Mouse (Mus musculus) right cerebral cortex, adult 18-20 months (tissue): Measurements from ENCODE around the gene Agtr1a.

Source experiments
- DNase-seq: peaks from one replicate; pipeline ENCODE4 v3.0.0; 2022; ENCODE audit warnings: mixed read lengths

Agtr1a gene

DNA sequence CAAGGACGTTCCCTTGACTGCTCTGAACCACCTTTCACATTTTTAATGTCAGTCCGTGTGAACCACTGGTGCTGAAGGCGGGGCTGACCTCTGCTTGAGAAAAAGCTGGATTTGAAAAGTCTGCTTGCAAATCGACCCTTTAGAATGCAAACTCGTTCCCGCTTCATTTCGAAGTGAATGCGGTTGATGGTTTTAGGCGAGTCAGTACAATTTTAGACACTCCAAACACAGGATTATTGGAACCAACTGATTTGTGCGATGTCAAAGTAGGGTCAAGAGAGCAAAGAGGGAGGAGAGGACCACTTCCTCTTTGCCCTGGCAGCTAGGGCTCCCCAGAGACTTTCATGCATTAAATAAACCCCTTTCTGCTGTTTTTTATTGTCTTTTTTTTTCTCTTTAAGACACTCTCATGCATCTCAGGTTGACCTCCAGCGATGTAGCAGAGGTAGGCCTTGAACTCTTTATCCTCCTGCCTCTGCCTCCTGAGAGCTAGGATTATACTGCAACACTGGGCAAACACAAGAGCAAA is 27.9 kb downstream of the Agtr1a start:
- no peak for DNase-seq

DNA sequence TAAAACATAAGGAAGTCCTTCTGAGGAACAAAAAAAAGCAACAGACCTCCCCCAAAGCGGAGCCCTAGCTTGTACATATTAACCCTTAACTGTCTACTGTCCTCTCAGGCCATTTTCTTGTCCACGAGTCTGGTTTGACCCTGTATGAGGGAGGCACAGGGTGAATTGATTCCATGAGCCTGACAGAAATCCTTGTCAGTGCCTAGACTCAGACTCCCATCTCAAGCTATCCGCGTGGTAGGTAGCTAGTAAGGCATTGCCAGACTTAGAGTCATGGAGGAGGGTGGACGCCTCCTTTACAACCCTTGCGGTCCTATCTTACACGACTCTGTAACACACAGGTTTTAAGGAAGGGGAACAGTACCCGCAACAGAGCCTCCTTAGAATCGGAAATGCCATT is 28.5 kb downstream of the Agtr1a start:
- no peak for DNase-seq

DNA sequence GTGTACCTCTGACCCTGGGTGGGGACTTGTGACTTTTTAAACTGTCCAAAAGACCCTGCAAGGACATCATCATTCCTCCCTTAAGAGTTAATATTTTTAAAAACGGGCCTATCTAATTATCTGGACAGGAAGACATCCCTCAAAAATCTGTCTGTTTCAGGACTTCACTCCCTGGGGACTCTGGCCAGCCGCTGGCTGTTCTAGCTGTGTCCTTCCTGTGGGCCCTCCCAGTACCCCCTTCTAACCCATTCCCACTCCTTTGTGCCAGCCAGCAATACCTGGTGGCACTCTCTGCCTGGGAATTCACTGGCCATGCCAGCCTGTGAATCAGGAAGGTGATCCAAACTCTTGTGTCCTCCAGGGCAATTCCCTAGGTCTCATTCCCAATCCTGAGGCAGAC is 29.1 kb downstream of the Agtr1a start:
- DNase-seq: no peak

DNA sequence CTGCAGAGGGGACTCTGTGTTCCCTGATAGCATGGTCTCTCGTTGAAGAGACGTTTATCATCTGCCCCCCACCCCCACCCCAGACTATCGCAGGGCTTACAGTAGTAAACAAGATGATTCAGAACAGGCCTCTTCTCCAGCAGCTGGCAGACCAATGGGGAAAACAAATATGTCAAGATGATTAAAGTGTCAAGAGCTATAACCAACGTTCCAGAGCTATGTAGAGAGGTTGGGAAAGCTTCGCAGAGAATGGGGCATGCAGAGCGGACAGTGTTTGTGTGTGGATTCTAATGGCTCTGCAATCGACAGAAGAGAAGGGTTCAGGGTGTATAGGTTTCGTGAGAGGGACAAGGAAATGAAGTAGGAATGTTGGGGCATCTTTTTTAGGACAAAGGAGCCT is 31.9 kb downstream of the Agtr1a start:
- no peak for DNase-seq

DNA sequence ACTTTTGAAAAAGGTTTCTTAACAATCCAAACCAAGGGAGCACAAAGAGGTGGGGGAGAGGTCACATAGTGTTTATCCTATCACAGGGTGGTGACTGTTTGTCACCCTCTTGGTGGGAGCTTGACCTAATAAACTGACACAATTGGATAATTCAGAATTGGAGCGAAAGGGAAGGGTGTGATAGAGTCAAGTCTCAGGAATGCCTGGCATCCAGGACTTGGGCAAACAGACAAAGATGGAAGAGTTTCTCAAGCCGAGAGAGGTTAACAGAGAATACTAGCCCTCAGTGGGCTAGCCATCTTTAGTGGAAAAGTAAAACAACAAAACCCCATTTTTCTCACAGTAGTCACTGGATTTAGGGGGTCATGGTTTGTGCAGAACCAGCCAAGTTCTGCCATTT is 32.5 kb downstream of the Agtr1a start:
- DNase-seq: no peak

DNA sequence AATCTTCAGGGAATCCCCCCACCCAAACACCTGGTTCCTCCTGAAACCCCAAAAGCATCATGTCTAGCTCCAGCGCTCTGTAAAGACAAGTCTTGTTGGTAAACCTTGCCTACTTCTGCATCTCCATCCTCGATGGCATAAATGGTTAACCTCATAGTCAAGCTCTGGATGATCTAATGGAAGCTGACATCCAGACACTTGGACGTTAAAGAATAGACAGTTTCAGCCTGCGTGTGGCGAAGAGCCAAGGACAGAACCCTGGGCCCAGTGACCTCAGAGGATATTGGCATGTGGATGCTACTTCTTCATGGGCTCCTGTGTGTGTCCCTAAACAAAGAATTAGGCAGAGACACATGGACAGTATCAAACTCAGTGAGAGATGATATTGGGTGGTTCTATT is 42.6 kb downstream of the Agtr1a start:
- no peak for DNase-seq

DNA sequence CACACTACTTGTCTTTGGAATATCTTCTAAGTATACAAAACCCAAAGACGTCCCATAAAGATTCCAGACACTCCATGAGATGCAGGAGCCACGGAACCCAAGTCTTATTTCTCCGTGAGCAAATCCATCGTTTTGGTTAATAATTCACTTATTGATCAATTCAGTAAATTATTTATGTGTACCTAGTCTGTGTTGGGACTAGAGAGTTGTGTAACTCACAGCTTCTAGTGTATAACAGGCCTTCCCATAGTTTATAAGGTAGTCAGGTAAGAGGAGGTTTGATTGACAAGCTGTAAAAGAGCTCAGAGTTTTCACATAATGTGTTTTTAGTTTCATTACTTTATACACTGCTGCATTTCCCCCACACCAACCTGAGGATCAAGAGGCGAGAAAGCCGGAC is 48.9 kb downstream of the Agtr1a start:
- no peak for DNase-seq

DNA sequence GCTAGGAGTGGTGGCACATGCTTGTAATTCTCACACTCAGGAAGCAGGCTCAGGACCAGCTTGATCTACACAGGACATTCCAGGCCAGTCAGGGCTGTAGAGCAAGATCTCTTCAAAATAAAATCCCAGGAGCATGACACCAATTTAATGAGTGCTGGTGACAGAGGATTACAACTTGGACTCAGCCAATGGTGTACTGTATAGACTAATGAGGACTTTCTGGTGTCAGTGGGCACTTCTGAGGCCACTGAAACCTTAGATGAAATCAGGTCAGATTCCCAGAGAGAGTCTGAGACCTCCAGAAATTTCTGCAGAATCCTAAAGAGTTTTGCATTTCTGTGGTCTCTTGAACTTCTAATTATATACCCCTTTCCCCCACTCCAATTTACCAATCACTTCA is 57.9 kb downstream of the Agtr1a start:
- no peak for DNase-seq

DNA sequence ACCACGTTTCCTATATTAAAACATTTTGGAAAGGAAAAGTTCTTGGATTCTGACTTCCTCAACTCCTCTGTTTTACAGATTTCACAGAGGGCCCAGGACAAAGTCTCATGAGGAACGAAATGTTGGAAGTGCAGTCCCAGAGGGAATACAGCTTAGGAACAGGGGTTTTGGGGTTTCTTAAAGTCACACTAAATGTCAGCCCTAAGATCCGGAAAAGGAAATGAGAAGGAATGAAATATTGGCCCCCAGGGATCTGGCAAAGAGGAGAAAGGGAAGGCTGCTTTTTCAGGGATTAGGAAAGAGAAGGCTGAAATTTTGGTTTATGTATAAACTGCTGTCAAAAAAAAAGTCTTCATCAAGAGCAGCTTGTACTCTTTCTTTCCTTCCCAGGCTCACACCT is 60.2 kb downstream of the Agtr1a start:
- no peak for DNase-seq

DNA sequence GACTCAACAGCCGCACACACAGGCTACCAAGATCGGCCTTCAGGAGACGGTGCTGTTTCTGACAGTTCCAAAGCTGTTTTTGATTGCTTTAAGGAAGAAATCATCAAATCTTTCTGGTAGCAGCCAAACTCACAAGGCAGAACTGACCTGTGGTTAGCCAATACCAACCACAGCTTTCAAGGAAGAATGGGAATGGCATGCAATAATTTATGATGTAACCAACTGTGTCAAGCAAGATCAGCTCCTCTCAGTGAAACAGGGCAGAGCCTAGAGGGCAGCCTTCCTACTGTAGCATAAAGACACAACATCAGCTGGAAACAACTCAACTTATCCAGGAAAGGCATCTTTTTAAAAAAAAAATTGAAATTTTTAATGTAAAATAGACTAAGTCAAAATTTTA is 62.6 kb downstream of the Agtr1a start:
- DNase-seq: no peak

DNA sequence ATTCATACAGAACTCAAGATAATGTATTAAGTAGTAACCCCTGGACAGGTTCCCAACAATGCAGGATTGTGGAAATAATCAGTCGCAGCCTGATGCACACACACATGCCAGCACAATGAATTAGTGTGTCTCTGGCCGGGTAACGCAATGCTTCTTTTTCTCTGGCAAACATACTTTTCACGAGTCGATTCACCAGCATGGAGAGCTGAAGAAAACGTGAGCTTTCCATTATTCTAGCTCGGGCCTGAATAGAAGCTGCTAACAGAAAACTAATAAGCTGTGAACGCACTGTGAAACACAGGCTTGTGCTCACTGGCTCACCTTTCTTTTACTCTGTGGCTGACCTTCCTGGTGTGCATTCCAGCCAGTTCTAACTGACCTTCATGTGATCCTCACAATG is 64.4 kb downstream of the Agtr1a start:
- DNase-seq: no peak

DNA sequence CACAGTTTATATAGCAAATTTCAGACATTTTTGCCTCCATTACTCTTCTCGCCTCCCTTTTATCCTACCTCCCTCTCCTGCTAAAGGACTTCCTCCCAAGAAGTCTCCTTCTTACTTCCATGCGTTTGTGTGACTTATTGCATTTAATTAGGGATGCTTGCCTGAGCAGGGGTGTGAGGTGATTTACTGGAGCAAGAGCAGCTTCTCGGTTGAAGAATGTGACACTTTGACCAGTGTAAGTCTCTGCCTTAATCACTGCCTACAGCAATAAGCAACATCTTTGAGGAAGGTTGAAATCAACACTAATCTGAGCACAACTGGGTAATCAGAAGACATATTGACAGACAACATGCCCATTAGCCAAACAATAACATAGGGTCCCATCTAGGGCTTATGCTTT is 67.6 kb downstream of the Agtr1a start:
- no peak for DNase-seq

DNA sequence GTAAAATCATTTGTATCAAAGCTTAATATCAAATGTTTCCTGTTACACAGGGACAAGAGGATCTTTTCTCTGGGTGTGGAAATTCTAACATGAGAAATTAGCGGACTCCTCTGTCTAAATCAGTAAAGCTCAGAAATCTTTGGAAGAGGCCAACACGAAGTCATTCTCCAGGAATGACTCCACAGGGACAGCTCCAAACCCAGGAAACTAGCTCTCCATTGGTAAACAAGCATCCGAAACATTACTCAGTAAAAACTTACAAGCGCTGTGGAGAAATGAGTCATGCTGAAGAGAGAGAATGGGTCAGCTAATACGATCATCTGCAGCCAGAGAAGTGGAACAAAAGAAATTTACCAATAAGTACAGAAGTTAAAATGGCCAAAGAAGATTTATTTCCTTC is 82.4 kb downstream of the Agtr1a start:
- no peak for DNase-seq

DNA sequence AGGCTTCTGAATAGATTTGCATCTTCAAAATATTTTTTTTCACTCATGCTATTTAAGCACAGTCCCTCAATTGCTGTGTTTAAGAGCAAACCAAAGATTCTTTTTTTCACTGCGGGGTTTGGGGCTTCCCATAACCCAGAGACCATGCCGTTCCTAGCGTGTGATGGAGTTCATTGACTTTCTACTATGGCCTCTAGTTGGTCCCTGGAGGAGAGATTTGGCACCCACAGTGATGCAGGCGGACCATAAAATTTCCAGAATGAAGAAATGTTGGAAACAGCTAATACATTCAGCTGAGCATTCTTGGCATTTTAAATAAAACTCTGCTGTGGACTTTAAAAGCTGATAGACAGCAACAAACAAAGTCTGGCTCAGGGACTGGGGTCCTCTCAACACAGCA is 90.8 kb downstream of the Agtr1a start:
- no peak for DNase-seq

DNA sequence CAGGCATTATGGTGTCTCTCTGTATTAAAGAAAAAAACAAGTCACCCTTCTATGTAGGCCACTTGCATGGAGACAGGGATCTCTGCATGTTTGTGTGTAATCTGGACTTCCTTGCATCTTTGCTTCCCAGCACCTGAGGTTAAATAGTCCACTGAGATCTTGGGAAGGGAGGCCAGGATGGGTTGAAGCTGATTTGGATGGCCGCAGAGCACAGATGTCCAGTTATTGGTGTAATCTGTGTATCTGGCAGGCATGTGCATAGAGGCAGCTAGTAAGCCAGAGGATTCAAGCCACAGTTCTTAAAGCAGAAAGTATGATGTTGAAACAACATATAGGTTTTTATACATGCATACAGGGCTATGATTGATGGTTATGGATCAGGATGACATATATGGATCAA is 91.2 kb downstream of the Agtr1a start:
- DNase-seq: no peak
